Mouse (Mus musculus): ENCODE measurements around the gene Arhgef11. TPM values are rescaled to one million over a fixed set of nuclear protein-coding genes. Genes with fewer than 3 reads are reported as not detected.

Arhgef11 gene
- total RNA-seq, 2 experiments from 2014 or later, result 43.7 to 44.7 TPM

DNA sequence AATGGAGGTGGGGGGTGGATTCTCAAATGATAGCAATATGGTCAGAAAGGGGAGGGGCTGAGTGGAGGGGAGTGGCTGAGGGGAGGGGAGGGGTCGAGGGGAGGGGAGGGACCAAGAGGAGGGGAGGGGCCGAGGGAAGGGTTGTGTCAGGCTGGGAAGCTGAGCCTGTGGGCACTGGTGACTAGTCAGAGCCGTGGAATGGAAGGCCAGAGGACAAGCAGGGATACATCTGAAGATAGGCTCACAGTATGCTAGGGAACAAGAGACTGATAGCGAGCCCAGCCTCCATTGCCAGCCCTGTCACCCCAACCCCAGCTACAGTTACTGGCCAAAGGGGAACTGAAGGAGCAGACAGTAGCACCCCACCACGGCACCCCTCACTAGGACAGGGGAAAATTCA, 141.3 kb downstream of the Arhgef11 start:
- DNase-seq (ENCODE audit: low spot score in 2 of 2), result no peak

DNA sequence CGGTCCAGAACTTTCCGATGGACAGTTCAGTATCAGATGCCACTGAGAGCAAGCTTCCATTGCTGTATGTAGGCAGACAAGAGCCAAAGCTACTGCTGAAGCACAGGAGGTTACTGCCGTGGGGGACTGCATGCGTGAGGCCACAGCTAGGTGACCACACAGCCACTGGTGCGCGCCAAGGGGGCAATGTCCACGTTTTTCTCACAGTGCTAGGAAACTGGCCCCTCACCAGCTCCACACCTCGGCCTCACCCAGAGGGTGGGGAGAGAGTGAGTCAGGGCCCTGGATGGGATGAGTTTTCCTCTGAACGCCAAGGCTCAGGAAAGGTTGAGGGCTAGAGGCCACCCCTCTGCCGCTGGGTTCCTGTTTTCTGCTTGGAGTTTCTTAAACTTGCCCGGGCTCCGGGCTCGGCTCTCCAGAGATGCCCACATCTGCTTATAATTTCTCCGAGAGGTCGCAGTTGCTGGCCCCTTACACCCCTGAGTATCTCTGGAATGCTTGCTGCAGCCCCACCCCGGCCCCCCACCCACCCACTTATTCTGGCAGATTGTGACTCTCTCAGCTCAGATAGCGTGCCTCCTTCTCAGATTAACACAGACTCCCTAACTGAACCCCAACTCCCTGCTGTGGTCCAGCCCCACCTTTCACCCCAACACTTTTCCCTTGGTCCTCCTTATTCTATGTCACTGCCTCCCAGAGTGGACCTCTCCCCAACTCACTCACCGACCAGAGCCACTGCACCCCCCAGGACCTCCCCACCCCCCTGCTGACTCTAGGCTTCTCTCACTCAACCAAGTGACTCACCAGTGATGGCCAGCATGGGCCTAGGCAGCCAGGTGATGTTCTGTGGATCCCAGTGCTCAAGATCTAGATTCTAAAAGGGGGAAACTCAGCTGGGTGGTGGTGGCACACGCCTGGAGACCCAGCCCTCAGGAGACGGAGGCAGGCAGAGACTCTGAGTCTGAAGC, 144.3 kb downstream of the Arhgef11 start:
- DNase-seq (ENCODE audit: low spot score in 2 of 2), result no peak

- no peak for DNase-seq (ENCODE audit: low spot score in 2 of 2)
Observed at GRCm38 (mm10) chr3:87763202-87763601, 145.8 kb downstream of the Arhgef11 start.

GRCm38 (mm10) chr3:87763683-87764289, 146.4 kb downstream of the Arhgef11 start:
- peak in 1 of 2 experiments; percentile 47 for DNase-seq (ENCODE audit: low spot score in 2 of 2)

DNA sequence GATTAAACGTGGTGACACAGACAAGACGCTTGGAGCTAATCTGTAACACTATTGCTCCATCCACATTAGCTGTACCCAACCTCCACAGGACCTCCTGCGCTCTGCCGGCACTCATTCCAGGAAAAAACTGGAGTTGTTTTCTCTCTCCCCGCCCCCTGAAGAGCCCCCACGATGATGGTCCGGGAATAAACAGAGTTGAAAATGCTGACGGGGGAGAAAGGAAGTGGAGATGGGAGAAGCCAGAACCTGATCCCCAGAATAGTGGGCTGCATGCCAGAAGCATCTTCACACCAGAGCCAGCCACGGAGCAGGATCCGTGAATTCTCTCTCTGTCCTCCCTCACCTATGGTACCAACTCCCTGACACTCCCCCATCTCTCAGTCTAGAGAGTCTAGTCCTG, 147.1 kb downstream of the Arhgef11 start:
- DNase-seq (ENCODE audit: low spot score in 2 of 2), result no peak

DNA sequence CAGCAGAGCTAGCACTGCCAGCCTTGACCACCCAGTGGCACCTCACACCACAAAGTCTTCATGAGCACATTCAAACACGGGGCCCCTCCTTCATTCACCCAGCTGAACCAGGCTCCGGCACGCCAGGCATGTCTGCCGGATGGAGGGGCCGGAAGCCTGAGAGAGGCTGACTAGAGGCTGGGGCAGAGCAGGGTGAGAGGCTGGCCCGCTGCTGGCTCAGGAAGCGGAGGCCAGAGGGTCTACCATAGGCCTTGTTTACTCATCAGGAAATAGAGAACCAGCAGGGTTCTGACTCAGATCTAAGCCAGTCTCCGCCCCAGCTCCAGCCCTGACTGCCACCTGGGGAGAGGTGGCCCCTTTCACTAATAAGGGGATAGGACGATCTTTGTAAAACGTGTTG, 147.7 kb downstream of the Arhgef11 start:
- DNase-seq (ENCODE audit: low spot score in 2 of 2), result peak in 1 of 2 experiments; percentile 33

DNA sequence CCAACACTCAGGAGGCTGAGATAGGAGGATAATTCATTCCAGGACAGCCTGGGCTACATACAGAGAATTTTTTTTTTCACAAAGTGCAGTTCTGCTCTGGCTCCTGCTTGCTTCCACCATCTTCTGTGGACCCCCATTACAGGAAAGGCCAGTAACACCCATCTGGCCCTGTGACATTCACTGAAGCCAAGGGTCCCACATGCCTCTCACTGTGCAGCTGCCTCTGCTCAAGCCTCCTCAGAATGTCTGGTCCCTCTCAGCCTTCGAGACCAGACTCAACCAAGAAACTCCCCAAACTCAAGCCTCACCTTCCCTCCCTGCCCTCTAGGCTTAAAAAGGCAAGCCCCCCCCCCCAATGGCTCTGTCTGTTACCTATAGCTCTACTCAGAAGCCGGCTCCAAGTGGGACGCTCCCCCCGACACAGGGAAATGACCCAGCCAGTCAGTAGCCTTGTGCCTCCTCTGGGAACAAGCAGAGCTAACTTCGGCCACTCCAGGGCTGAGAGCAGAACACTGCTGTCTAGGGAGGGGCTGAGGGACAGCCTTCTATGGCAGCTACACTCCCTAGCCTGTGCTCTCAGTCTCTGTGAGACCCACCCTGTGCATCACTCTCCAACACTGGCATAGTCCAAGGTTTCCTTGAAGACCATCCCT, 148.4 kb downstream of the Arhgef11 start:
- no peak for DNase-seq (ENCODE audit: low spot score in 2 of 2)

GRCm38 (mm10) chr3:87766284-87766667, 148.9 kb downstream of the Arhgef11 start:
- no peak for DNase-seq (ENCODE audit: low spot score in 2 of 2)

DNA sequence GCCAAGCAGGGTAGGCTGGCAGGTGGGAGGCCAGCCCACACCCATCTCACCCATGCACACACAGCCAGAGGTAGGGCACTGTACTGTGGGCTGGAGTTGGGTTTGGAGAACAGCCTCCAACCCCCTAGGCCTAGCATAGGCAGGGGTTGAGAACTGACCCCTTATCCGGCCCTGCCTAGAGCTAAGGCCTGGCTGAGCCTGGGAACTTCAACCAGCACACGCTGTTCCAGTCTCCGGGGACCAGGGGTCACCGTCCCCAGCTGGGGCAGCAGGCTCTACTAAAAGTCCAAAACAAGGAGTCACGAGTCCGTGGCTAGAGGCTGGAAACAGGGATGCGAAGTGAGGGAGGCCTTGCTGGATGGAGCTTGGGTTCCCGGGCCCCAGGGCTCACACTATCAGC, 150.4 kb downstream of the Arhgef11 start:
- no peak for DNase-seq (ENCODE audit: low spot score in 2 of 2)

DNA sequence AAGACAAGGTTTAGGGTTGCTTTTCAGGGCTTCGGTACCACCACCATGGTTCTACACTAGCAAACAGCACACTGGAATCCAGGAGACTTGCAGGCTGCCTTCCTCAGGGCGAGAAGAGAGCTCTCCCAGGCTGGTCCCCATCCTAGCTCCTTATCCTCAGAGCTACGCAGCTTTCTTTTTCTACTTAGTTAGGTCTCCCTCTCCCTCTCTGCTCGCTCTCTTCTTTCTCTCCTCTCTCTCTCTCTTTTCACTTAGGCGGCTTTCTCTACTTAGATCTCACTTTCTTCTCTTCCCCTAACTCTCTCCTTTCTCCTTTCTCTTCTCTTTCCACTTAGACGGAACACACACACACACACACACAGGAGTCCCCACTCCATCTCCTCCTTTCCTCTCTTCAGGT, 151.1 kb downstream of the Arhgef11 start:
- no peak for DNase-seq (ENCODE audit: low spot score in 2 of 2)

DNA sequence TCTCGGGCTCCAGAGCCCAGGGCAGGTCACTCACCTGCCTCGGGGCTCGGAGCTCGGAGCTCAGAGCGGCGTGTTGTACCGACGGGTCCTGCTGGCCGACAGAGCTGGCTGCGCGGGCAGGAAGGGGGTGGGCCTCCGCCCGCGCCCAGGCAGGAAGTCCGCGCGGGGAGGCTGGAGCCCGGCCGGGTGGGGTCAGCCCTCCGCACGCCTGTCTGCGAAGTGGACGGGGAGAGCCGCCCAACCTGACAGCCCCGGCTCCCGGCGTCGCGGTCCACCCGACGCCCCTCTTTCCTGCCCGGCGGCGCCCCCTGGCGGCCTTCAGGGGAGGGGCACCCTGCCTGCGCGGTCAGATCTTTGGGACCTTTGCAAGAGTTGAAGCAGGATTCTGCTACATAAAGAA, 151.5 kb downstream of the Arhgef11 start:
- peak; percentile 63 to 76 for DNase-seq (ENCODE audit: low spot score in 2 of 2)

DNA sequence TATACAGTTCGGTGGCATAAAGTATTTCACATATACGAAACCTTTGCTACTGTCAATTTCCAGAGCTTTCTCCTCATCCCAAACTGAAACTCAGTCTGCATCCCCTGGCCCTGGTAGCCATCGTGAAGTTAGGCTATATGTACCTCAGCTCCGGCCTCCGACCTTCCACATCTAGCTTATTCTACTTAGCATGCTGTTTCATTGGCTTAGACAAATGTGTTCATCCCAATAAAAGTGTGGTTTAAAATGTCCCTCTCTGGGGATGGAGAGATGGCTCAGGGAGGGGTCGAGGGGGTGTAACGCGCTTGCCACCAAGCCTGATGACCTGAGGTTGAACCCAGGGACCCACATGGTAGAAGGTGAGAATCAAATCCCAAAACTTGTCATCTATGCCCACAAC, 152.1 kb downstream of the Arhgef11 start:
- DNase-seq (ENCODE audit: low spot score in 2 of 2), result no peak

- no peak for DNase-seq (ENCODE audit: low spot score in 2 of 2)
Observed at GRCm38 (mm10) chr3:87770280-87770679, 152.9 kb downstream of the Arhgef11 start.

GRCm38 (mm10) chr3:87771088-87771487, 153.7 kb downstream of the Arhgef11 start:
- no peak for DNase-seq (ENCODE audit: low spot score in 2 of 2)

DNA sequence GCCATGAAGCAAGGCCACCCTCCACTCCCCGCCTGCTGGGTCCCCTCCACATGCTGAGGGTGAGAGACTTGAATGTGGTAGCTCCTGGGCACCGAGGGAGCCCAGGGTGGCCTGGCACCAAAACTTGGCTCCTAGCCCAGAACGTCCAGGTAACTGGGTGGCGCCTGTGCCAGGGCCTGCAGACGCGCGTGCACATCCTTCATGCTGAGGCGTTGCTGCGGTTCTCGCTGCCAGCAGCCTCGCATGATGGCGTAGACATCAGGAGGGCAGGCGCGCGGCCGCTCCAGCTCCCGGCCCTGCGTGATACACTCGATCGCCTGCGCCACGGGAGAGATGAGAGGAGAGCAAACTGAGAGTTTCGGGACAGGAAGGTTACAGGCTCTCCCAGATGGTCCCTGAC, 160.9 kb downstream of the Arhgef11 start:
- DNase-seq (ENCODE audit: low spot score in 2 of 2), result no peak

- no peak for DNase-seq (ENCODE audit: low spot score in 2 of 2)
Observed at GRCm38 (mm10) chr3:87779086-87779485, 161.7 kb downstream of the Arhgef11 start.

GRCm38 (mm10) chr3:87783282-87784023, 166.1 kb downstream of the Arhgef11 start:
- DNase-seq (ENCODE audit: low spot score in 2 of 2), result no peak

- DNase-seq (ENCODE audit: low spot score in 2 of 2), result no peak
Observed at GRCm38 (mm10) chr3:87785156-87785555, 167.8 kb downstream of the Arhgef11 start.

DNA sequence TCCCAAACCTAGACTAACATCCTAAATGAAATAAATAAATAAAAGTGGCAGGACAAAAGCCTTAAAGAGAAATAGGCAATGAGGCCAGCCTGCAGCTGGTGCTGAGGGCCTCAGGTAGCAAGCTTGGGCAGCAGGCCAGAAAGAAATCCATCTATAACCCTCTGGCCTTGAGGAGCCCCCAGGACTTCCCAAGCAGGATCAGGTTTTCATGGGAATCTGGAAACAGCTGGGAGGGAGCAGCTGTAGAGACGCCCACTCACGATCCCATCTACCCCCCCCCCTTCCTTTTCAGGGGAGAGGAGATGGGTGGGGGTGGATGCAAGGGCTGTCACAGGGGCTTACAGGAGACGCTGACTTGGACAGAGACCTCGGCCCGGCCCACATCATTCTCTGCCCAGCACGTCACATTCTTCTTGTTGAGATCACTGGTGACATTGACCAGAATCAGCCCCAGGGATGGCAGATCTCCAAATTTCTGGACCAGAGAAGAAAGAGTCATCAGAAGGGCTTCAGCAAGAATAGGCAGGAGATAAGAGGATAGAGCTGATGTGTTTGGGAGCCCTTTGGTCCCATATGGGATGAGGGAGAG, 168.4 kb downstream of the Arhgef11 start:
- DNase-seq (ENCODE audit: low spot score in 2 of 2), result no peak

All from adrenal gland, postnatal 4 days (tissue).